Mouse (Mus musculus): Measurements from ENCODE around the gene Slc25a12. TPM values are rescaled to one million over a fixed set of nuclear protein-coding genes. Genes with fewer than 3 reads are reported as not detected.

The Slc25a12 gene
- polyA plus RNA-seq, 1 experiment from 2014 or later = 46.4 TPM

- Histone ChIP-seq H3K4me3 (no peak overlapping the region), H3K4me1 (no peaks in the 10 kb centered on the region), H3K27ac (no peak overlapping the region), H3K4me2 (replicated peaks) (no peak overlapping the region), H3K27me3 (replicated peaks) (no peaks in the 10 kb centered on the region), H3K36me3 (peaks cover 9% of the 10 kb centered on the region; the same call in 1 of the 2 replicates), H3K9me3 (0 out of 2 replicates have a peak, but pooled peaks cover 5% of the 10 kb centered on the region), H3K9ac (no peak overlapping the region)
- WGBS = 96% methylated on average over 10 of the region's 10 CpGs
- ATAC-seq (ENCODE audit: low FRiP score, low read depth) = no peak
Measured at GRCm38 (mm10) chr2:71347160-71347559, 20.4 kb downstream of the Slc25a12 start.

- no peak for ATAC-seq (ENCODE audit: low FRiP score, low read depth)
- H3K27me3 ChIP-seq (replicated peaks) = no peaks in the 10 kb centered on the region
- no peak overlapping the region for H3K4me3 ChIP-seq
- H3K4me2 ChIP-seq (replicated peaks) = no peak overlapping the region
- no peak overlapping the region for H3K9ac ChIP-seq
- H3K4me1 ChIP-seq = no peaks in the 10 kb centered on the region
- H3K9me3 ChIP-seq = 0 out of 2 replicates have a peak, but pooled peaks cover 5% of the 10 kb centered on the region
- peaks cover 10% of the 10 kb centered on the region; the same call in 1 of the 2 replicates for H3K36me3 ChIP-seq
- no peak overlapping the region for H3K27ac ChIP-seq
- 93% methylated on average over 10 of the region's 10 CpGs for WGBS
Measured at GRCm38 (mm10) chr2:71343884-71344640, 23.5 kb downstream of the Slc25a12 start.

- no peak for ATAC-seq (ENCODE audit: low FRiP score, low read depth)
- no peaks in the 10 kb centered on the region for H3K27me3 ChIP-seq (replicated peaks)
- H3K36me3 ChIP-seq = peaks cover 10% of the 10 kb centered on the region; the same call in 1 of the 2 replicates
- H3K4me3 ChIP-seq = no peak overlapping the region
- H3K27ac ChIP-seq = no peak overlapping the region
- H3K9ac ChIP-seq = no peak overlapping the region
- no peak overlapping the region for H3K4me2 ChIP-seq (replicated peaks)
- H3K4me1 ChIP-seq = no peaks in the 10 kb centered on the region
- 82% methylated on average over 5 of the region's 5 CpGs for WGBS
- H3K9me3 ChIP-seq = 0 out of 2 replicates have a peak, but pooled peaks cover 5% of the 10 kb centered on the region
Measured at GRCm38 (mm10) chr2:71340126-71340525, 27.4 kb downstream of the Slc25a12 start.

GRCm38 (mm10) chr2:71338145-71338796 is 29.3 kb downstream of the Slc25a12 start:
- no peak for ATAC-seq (ENCODE audit: low FRiP score, low read depth)
- WGBS = 89% methylated on average over 12 of the region's 12 CpGs
- Histone ChIP-seq H3K27ac (no peak overlapping the region), H3K36me3 (peaks cover 10% of the 10 kb centered on the region; the same call in 1 of the 2 replicates), H3K9ac (no peak overlapping the region), H3K9me3 (no peaks in the 10 kb centered on the region), H3K4me1 (no peaks in the 10 kb centered on the region), H3K4me3 (no peak overlapping the region), H3K27me3 (replicated peaks) (no peaks in the 10 kb centered on the region), H3K4me2 (replicated peaks) (no peak overlapping the region)

GRCm38 (mm10) chr2:71336631-71337030 is 30.9 kb downstream of the Slc25a12 start:
- H3K27ac ChIP-seq = no peak overlapping the region
- 92% methylated on average over 6 of the region's 6 CpGs for WGBS
- H3K4me3 ChIP-seq = no peak overlapping the region
- no peak overlapping the region for H3K9ac ChIP-seq
- no peaks in the 10 kb centered on the region for H3K9me3 ChIP-seq
- H3K27me3 ChIP-seq (replicated peaks) = no peaks in the 10 kb centered on the region
- no peak overlapping the region for H3K4me2 ChIP-seq (replicated peaks)
- no peak for ATAC-seq (ENCODE audit: low FRiP score, low read depth)
- H3K36me3 ChIP-seq = peaks cover 4% of the 10 kb centered on the region; the same call in 1 of the 2 replicates
- H3K4me1 ChIP-seq = no peaks in the 10 kb centered on the region

GRCm38 (mm10) chr2:71336209-71336608 is 31.3 kb downstream of the Slc25a12 start:
- H3K4me3 ChIP-seq = no peak overlapping the region
- H3K4me1 ChIP-seq = no peaks in the 10 kb centered on the region
- no peak overlapping the region for H3K4me2 ChIP-seq (replicated peaks)
- no peak for ATAC-seq (ENCODE audit: low FRiP score, low read depth)
- H3K9me3 ChIP-seq = no peaks in the 10 kb centered on the region
- no peak overlapping the region for H3K9ac ChIP-seq
- peaks cover 6% of the 10 kb centered on the region; the same call in 1 of the 2 replicates for H3K36me3 ChIP-seq
- no peak overlapping the region for H3K27ac ChIP-seq
- no peaks in the 10 kb centered on the region for H3K27me3 ChIP-seq (replicated peaks)
- 86% methylated on average over 4 of the region's 6 CpGs for WGBS

- Histone ChIP-seq H3K27me3 (replicated peaks) (no peaks in the 10 kb centered on the region), H3K36me3 (peaks cover 6% of the 10 kb centered on the region; the same call in 1 of the 2 replicates), H3K4me2 (replicated peaks) (no peak overlapping the region), H3K4me3 (no peak overlapping the region), H3K4me1 (no peaks in the 10 kb centered on the region), H3K27ac (no peak overlapping the region), H3K9me3 (no peaks in the 10 kb centered on the region), H3K9ac (no peak overlapping the region)
- WGBS = 92% methylated on average over 22 of the region's 22 CpGs
- ATAC-seq (ENCODE audit: low FRiP score, low read depth) = no peak
Measured at GRCm38 (mm10) chr2:71333986-71334822, 33.3 kb downstream of the Slc25a12 start.

GRCm38 (mm10) chr2:71329761-71330160 is 37.8 kb downstream of the Slc25a12 start:
- Histone ChIP-seq H3K4me1 (no peaks in the 10 kb centered on the region), H3K27me3 (replicated peaks) (no peaks in the 10 kb centered on the region), H3K27ac (no peak overlapping the region), H3K36me3 (peaks cover 6% of the 10 kb centered on the region; the same call in 1 of the 2 replicates), H3K4me3 (no peak overlapping the region), H3K9ac (no peak overlapping the region), H3K9me3 (no peaks in the 10 kb centered on the region), H3K4me2 (replicated peaks) (no peak overlapping the region)
- 77% methylated on average over 3 of the region's 3 CpGs for WGBS
- no peak for ATAC-seq (ENCODE audit: low FRiP score, low read depth)

- Histone ChIP-seq H3K4me2 (replicated peaks) (no peak overlapping the region), H3K9me3 (no peaks in the 10 kb centered on the region), H3K27ac (no peak overlapping the region), H3K4me3 (no peak overlapping the region), H3K4me1 (no peaks in the 10 kb centered on the region), H3K9ac (no peak overlapping the region), H3K27me3 (replicated peaks) (no peaks in the 10 kb centered on the region), H3K36me3 (peaks cover 6% of the 10 kb centered on the region; the same call in 1 of the 2 replicates)
- 65% methylated on average over 15 of the region's 15 CpGs for WGBS
- ATAC-seq (ENCODE audit: low FRiP score, low read depth) = no peak
Measured at GRCm38 (mm10) chr2:71328391-71329160, 39.0 kb downstream of the Slc25a12 start.

- no peaks in the 10 kb centered on the region for H3K27me3 ChIP-seq (replicated peaks)
- 87% methylated on average over 2 of the region's 2 CpGs for WGBS
- H3K4me3 ChIP-seq = no peak overlapping the region
- H3K27ac ChIP-seq = no peak overlapping the region
- H3K9ac ChIP-seq = no peak overlapping the region
- H3K4me1 ChIP-seq = no peaks in the 10 kb centered on the region
- peaks cover 9% of the 10 kb centered on the region; the same call in 1 of the 2 replicates for H3K36me3 ChIP-seq
- no peaks in the 10 kb centered on the region for H3K9me3 ChIP-seq
- no peak for ATAC-seq (ENCODE audit: low FRiP score, low read depth)
- no peak overlapping the region for H3K4me2 ChIP-seq (replicated peaks)
Measured at GRCm38 (mm10) chr2:71327715-71328114, 39.8 kb downstream of the Slc25a12 start.

- Histone ChIP-seq H3K9ac (no peak overlapping the region), H3K4me1 (no peaks in the 10 kb centered on the region), H3K27ac (no peak overlapping the region), H3K4me3 (no peak overlapping the region), H3K27me3 (replicated peaks) (no peaks in the 10 kb centered on the region), H3K4me2 (replicated peaks) (no peak overlapping the region), H3K9me3 (no peaks in the 10 kb centered on the region), H3K36me3 (peaks cover 7% of the 10 kb centered on the region; the same call in 1 of the 2 replicates)
- WGBS = 82% methylated on average over 11 of the region's 11 CpGs
- ATAC-seq (ENCODE audit: low FRiP score, low read depth) = no peak
Measured at GRCm38 (mm10) chr2:71326766-71327464, 40.6 kb downstream of the Slc25a12 start.

Measured in neural tube, embryonic 12.5 days (tissue).